Mouse (Mus musculus) embryonic facial prominence, embryonic 11.5 days (tissue): Measurements from ENCODE around the gene Rftn1. TPM values are rescaled to one million over a fixed set of nuclear protein-coding genes. Genes with fewer than 3 reads are reported as not detected.

Experiments used
- ATAC-seq: fragments of 200-750 bp; cut with Nextera tagmentation; replicated peaks from 2 replicates; pipeline ENCODE4 v1.8.0; 2017; ENCODE audit warnings: low read depth; ENCODE audit not compliant: insufficient number of reproducible peaks, low FRiP score, low TSS enrichment
- DNase-seq: peaks from one replicate; pipeline ENCODE4 v3.0.0-alpha.2; 2015; ENCODE audit warnings: low spot score
- H3K27ac ChIP-seq: fragments of 300-500 bp; sonication (generic); replicated peaks from 2 replicates; pipeline ENCODE4 v1.5.1; 2014; ENCODE audit warnings: mild to moderate bottlenecking, low read depth, low read length, control low read depth
- H3K27me3 ChIP-seq: fragments of 300-500 bp; sonication (generic); 2 replicates; pipeline ENCODE4 v1.6.1; 2014; ENCODE audit warnings: mild to moderate bottlenecking, low read length, moderate library complexity, mixed read lengths; ENCODE audit not compliant: control insufficient read depth, insufficient read depth
- H3K36me3 ChIP-seq: fragments of 300-500 bp; sonication (generic); replicated peaks from 2 replicates; pipeline ENCODE4 v1.6.1; 2014; ENCODE audit warnings: low read depth, mild to moderate bottlenecking, low read length, moderate library complexity, mixed read lengths; ENCODE audit not compliant: control insufficient read depth, insufficient read depth
- H3K4me1 ChIP-seq: fragments of 300-500 bp; sonication (generic); 2 replicates; pipeline ENCODE4 v1.6.1; 2014; ENCODE audit warnings: low read length, mixed read lengths; ENCODE audit not compliant: control insufficient read depth, insufficient read depth
- H3K4me2 ChIP-seq: fragments of 300-500 bp; sonication (generic); 2 replicates; pipeline ENCODE4 v1.6.1; 2014; ENCODE audit warnings: low read depth, mild to moderate bottlenecking, control low read depth, low read length, moderate library complexity
- H3K4me3 ChIP-seq: fragments of 300-500 bp; sonication (generic); 2 replicates; pipeline ENCODE4 v1.5.1; 2014; ENCODE audit warnings: low read depth, low read length, control low read depth
- H3K9ac ChIP-seq: fragments of 300-500 bp; sonication (generic); replicated peaks from 2 replicates; pipeline ENCODE4 v1.6.1; 2014; ENCODE audit warnings: mild to moderate bottlenecking, control low read depth, low read length
- H3K9me3 ChIP-seq: fragments of 300-500 bp; sonication (generic); replicated peaks from 2 replicates; pipeline ENCODE4 v1.6.1; 2016; ENCODE audit warnings: mild to moderate bottlenecking, low read length, inconsistent platforms, mixed read lengths; ENCODE audit not compliant: control insufficient read depth
- WGBS: fragments of 180-500 bp; shearing (Covaris S2); extraction: QIAGEN DNeasy Blood & Tissue Kit; methylation state at CpG from one replicate; pipeline ENCODE4 v1.1.7; 2014; 5-methylcytosine and 5-hydroxymethylcytosine counted together
- polyA plus RNA-seq: library from polyadenylated mRNA; unstranded; fragments of >200 nt; fragmentation: Nextera tagmentation; extraction: Ambion mirVana; gene quantifications from 2 replicates; pipeline ENCODE4 v1.2.1, GENCODE M21; 2014

Gene Rftn1
- polyA plus RNA-seq, 1 experiment from 2014 or later = 6.5 TPM

GRCm38 (mm10) chr17:50037882-50038665 lies 152.4 kb downstream of the Rftn1 start:
- WGBS = 84% methylated on average over 10 of the region's 10 CpGs

GRCm38 (mm10) chr17:50037416-50037815 lies 153.1 kb downstream of the Rftn1 start:
- WGBS = 91% methylated on average over 4 of the region's 4 CpGs
- Histone ChIP-seq H3K4me2 (no peak overlapping the region), H3K36me3 (no peaks in the 10 kb centered on the region), H3K27ac (no peak overlapping the region), H3K9me3 (no peaks in the 10 kb centered on the region), H3K4me1 (no peaks in the 10 kb centered on the region), H3K9ac (no peak overlapping the region), H3K27me3 (no peaks in the 10 kb centered on the region), H3K4me3 (no peak overlapping the region)
- DNase-seq (no peak), ATAC-seq (no peak)

More at GRCm38 (mm10) chr17:50037882-50038665, 152.4 kb downstream of the Rftn1 start:
- Histone ChIP-seq H3K4me3 (no peak overlapping the region), H3K9ac (no peak overlapping the region), H3K9me3 (no peaks in the 10 kb centered on the region), H3K36me3 (no peaks in the 10 kb centered on the region), H3K4me1 (no peaks in the 10 kb centered on the region), H3K27ac (no peak overlapping the region), H3K27me3 (no peaks in the 10 kb centered on the region), H3K4me2 (no peak overlapping the region)
- ATAC-seq = no peak
- no peak for DNase-seq

GRCm38 (mm10) chr17:50036751-50037385 lies 153.6 kb downstream of the Rftn1 start:
- Histone ChIP-seq H3K9ac (no peak overlapping the region), H3K4me1 (no peaks in the 10 kb centered on the region), H3K36me3 (no peaks in the 10 kb centered on the region), H3K9me3 (no peaks in the 10 kb centered on the region), H3K4me2 (no peak overlapping the region), H3K27ac (no peak overlapping the region), H3K27me3 (no peaks in the 10 kb centered on the region), H3K4me3 (no peak overlapping the region)
- whole genome bisulfite sequencing = 81% methylated on average over 14 of the region's 14 CpGs
- no peak for DNase-seq
- no peak for ATAC-seq

GRCm38 (mm10) chr17:50033698-50034097 lies 156.8 kb downstream of the Rftn1 start:
- Histone ChIP-seq H3K4me3 (no peak overlapping the region), H3K36me3 (no peaks in the 10 kb centered on the region), H3K27ac (no peak overlapping the region), H3K9me3 (no peaks in the 10 kb centered on the region), H3K4me1 (no peaks in the 10 kb centered on the region), H3K27me3 (no peaks in the 10 kb centered on the region), H3K9ac (no peak overlapping the region), H3K4me2 (no peak overlapping the region)
- WGBS = 72% methylated on average over 6 of the region's 6 CpGs
- DNase-seq (no peak), ATAC-seq (no peak)

- Histone ChIP-seq H3K9me3 (no peaks in the 10 kb centered on the region), H3K4me3 (no peak overlapping the region), H3K4me2 (no peak overlapping the region), H3K4me1 (no peaks in the 10 kb centered on the region), H3K27me3 (no peaks in the 10 kb centered on the region), H3K36me3 (no peaks in the 10 kb centered on the region), H3K9ac (no peak overlapping the region), H3K27ac (no peak overlapping the region)
- ATAC-seq (no peak), DNase-seq (no peak)
- 88% methylated on average over 13 of the region's 13 CpGs for WGBS
Observed at GRCm38 (mm10) chr17:50031548-50032491, 158.7 kb downstream of the Rftn1 start.

- Histone ChIP-seq H3K4me1 (no peaks in the 10 kb centered on the region), H3K27me3 (no peaks in the 10 kb centered on the region), H3K9ac (no peak overlapping the region), H3K36me3 (no peaks in the 10 kb centered on the region), H3K9me3 (no peaks in the 10 kb centered on the region), H3K4me3 (no peak overlapping the region), H3K27ac (no peak overlapping the region), H3K4me2 (no peak overlapping the region)
- DNase-seq (no peak), ATAC-seq (no peak)
- WGBS = 86% methylated on average over 1 of the region's 1 CpGs
Observed at GRCm38 (mm10) chr17:50025651-50026050, 164.8 kb downstream of the Rftn1 start.

- 52% methylated on average over 4 of the region's 4 CpGs for WGBS
- H3K27ac ChIP-seq = no peak overlapping the region
- ATAC-seq (no peak), DNase-seq (no peak)
- H3K4me3 ChIP-seq = no peak overlapping the region
- no peaks in the 10 kb centered on the region for H3K9me3 ChIP-seq
- no peaks in the 10 kb centered on the region for H3K27me3 ChIP-seq
- no peaks in the 10 kb centered on the region for H3K4me1 ChIP-seq
- H3K4me2 ChIP-seq = no peak overlapping the region
- H3K36me3 ChIP-seq = no peaks in the 10 kb centered on the region
- H3K9ac ChIP-seq = no peak overlapping the region
Observed at GRCm38 (mm10) chr17:50025173-50025626, 165.3 kb downstream of the Rftn1 start.
